Mouse (Mus musculus) WW6 (cell line): ENCODE measurements around the gene B9d1.

Source experiments
- DNase-seq: peaks from one replicate; pipeline ENCODE4 v3.0.0-alpha.2; 2013; ENCODE audit warnings: low read depth, low spot score

The B9d1 gene

DNA sequence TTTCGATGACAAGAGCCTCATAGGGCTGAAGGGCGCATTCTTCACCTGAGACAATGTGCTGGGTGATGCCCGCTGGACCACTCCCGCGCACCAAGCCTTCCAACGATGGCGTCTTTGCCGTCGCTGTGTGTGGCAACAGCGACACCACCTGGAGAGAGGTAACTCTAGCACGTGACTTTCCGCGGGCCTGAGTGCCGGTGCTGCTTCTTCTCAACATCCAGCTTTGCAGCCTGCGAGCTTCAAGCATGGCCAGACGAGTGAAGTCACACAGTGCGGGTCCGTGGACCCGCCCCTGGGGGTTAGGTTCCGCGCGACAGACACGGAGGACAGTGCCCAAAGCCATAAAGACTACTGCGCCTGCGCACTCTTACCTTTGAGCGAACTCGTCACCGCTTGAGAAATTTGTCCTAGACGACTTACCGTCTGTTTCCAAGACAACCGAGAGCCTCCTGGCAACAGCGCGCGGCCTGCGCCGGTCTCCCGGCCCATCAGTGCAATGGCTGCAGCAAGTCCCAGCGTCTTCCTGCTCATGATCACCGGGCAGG is at the start of gene B9d1:
B9d1 (plus strand) TSS at position 432 of the 545 bp plus-strand sequence.
- peak; percentile 98 for DNase-seq

DNA sequence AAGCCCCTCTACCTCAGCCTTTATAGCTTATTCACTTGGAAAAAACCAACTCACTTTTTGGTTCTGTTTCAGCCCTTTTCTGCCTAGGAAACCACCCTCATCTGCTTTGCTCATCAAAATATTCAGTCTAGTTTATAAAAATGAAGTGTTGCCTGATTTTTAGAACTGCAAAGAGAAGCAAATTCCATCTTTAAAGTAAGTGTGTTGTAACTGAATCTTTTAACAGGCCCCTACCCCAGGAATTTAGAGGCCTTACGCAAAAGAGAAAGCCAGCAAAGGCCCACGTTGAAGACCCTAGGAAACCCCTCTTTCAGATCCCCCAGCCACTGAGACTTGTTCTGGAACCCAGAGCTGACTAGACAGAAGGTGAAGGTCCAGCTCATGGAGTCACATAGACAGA is 40.9 kb upstream of the B9d1 start:
- no peak for DNase-seq

DNA sequence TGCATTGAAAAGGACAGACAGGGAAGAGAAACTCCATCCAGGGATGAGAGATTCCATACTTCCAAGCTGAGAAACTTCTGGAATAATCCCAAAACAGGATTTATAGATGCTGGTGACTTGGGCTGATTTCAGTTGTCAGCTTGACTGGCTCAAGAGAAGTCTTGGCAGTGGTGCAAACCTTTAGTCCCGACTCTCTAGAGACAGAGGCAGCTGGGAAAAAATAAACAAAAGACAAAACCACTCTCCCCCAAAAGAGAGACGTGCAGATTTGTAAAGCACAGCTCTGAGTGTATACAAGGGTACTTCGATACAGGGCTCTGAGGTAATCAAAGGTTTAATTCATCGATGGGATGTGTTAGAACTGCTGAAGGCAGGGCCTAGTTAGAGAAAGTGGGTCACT is 39.5 kb upstream of the B9d1 start:
- DNase-seq = no peak

DNA sequence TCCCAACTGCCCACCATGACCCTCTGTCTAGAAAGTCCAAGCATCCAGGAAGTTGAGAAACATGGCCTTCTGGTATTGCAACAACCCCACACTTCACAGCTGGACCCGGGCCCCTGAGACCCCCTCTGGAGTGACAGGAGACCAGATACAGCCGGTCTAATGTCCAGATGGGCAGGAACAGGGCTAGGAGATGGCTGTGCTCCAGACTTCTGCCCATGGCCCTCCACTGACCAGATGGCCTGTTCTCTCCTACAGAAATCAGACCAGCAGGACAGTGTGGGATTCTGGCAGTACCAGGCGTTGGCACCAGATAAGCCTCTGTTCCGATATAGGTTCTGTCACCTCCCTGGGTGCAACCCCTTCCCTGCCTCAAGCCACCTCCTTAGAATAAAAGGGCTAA is 36.4 kb upstream of the B9d1 start:
- no peak for DNase-seq

DNA sequence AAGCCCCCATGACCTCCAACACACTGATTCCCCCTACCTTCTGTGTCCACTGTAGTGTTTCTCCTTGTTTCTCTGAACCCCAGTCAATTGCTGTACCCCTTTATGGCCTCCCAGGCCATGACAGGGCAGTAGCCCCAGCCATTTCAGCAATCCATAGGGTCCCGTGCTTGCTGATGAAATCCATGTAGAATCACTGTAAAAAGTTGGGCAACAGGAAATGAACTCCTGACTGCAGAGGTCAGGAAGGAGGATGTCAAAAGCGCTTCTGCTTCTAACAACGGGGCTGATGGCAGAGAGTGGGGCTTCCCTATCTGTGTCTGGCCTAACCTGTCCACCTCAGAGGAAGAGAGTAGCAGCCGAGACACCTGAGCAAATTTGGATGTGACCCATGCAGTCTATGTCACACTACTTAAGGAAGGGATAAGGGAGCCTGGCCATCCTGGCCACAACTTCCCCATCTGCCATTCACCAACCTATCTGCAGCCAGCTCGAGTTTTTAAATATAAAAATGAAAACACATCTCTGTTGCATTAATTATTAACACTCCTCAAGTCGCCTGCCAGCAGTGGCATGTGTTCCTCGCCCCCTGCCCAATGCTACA is 35.5 kb upstream of the B9d1 start:
- no peak for DNase-seq

DNA sequence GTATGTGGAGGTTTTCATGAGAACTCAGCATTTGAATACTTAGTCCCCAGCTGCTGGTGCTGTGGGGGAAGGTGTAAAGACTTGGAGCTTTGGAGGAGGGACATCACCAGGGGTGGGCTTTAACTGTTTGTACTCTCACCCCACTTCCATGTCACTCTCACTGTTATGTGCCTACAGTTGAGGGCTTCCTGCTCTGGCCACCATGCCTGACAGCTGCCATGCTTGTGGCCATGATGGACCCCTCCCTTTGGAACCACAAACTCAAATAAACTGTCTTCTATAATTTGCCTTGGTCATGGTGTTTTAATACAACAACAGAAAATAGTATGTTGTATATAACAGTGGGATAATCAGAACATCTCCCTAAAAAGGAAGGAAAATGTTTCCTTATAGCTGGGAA is 34.1 kb upstream of the B9d1 start:
- DNase-seq = no peak

DNA sequence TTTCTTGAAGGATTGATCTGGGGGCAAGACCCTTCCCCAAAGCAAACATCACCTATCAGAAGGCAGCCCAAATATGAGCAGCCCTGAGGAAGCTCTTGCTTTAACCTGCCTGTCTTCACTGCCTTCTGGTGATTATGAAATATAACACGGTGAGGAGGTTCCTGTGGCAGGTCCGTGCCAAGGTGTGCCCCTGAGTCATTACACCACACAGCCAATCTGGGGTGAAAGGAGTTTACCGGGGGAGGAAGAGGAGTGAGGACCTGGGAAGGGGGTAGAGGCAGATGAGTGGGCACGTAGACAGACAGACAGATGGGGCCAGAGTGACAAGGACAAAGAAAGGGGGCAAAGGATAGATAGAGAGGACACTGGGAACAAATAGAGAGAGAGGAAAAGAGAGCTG is 31.3 kb upstream of the B9d1 start:
- no peak for DNase-seq

DNA sequence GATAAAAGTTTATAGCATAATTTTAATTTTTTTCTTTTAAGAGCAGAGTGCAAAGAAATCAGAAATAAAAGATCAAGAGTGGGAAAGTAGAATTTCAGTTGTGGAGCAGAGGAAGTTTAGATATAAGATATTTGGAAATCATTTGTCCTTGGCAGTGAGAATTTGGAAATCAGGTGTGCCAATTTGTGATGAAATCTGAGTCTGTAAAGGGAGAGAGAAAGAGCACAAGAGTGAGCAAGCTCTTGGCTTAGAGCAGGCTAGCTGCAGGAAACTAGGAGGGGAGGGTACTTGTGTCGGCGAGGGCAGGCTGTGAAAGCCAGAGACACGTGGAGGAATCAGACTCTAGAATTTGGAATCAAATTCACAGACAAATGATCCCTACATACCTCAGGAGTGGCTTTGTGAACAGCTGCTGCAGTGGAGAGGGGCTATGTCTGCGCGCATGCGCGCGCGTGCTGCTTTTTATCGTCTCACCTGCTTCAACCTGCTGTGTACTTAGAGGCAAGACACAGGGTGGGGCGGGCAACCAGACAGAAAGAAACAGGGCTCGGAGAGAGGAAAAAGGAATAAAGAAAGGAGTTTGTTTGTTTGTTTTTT is 28.1 kb upstream of the B9d1 start:
- DNase-seq = peak; percentile 53

DNA sequence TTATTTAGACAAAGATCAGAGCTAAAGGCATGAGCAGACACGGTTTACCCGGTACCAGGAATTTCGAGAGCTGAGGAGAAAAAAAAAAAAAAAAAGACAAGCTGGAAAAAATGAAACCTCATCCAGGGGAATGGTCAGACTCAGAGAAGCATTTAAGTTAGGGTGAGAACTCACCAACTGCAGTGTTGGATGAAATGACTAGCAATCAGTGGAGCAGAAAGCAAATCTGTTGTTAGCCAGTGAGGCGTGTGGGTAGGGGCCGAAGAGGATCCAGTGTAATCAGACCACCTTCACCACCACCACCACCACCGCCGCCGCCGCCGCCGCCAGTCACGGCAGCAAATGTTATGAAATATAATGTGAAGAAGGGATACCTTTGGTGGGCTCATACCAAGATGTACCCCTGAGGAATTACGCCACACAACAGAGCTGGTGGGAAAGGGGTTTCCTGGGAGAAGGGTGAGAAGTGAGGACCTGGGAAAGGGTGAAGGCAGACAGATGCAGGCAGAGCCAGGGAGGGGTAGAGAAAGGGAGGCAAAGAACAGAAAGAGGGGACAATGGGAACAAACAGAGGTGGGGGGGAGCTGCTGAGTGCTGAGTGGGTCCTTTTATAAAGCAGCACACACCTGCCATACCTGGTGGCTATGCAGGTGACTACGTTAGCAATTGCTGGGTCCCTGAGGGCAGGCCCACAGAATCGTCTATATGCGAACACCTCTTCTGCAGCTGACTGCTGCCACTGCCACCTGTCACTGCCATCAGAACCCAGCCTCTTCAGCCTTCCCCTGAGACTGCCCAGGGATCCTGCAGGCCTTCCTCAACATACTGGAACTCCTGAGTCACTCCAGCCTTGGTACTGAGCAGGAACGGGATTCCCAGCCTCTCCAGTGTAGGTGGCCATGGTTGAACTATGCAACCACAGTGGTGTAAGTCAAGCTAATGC is 27.1 kb upstream of the B9d1 start:
- no peak for DNase-seq

DNA sequence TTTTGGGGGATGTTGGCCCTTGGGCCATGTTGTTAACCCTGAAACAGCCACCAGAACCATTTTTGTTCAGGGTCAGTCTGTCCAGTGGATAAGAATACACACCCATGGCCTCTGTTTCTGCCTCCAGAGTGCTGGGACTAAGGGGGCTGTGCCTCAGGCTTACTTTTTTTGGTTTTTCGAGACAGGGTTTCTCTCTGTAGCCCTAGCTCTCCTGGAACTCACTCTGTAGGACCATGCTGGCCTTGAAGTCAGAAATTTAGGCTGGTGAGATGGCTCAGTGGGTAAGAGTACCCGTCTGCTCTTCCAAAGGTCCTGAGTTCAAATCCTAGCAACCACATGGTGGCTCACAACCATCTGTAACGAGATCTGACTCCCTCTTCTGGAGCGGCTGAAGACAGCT is 26.2 kb upstream of the B9d1 start:
- no peak for DNase-seq

DNA sequence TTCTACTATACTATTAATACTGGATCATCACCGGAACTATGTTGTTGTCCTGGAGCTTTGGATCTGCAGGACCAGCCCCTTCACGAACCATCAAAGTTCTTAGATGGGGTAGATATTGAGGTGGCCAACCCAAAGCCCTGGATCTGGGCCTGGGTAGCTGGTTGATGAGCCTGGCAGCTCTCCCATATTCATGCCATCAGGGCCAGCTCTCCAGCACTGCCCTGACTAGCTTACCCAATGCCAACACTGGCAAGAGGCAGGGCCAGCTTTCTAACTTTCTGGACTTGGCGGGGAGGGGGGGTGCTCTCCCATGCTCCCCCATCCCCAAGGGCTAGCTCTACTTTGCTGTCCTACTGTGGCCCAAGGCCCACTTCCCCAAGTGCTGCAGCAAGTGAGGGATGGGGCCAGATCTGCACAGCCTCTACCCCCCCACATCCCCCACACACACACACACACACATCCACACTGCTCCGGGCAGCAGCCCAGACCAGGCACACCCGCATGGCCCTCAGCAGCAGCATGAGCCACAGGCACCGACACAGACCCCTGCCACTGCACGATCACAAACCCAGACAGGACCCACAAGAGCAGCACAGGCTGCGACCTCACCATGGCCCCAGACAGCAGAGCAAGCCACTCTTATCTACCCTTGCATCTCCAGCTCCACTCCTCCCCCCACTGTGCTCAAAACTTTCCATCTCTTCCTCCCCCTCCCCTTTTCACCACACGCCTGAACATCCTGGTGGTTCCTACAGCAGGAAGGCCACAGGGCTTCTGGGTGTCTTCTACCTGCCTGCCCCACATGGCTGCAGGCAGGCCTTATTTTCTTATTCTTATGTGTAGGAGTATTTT is 23.5 kb upstream of the B9d1 start:
- DNase-seq = no peak

DNA sequence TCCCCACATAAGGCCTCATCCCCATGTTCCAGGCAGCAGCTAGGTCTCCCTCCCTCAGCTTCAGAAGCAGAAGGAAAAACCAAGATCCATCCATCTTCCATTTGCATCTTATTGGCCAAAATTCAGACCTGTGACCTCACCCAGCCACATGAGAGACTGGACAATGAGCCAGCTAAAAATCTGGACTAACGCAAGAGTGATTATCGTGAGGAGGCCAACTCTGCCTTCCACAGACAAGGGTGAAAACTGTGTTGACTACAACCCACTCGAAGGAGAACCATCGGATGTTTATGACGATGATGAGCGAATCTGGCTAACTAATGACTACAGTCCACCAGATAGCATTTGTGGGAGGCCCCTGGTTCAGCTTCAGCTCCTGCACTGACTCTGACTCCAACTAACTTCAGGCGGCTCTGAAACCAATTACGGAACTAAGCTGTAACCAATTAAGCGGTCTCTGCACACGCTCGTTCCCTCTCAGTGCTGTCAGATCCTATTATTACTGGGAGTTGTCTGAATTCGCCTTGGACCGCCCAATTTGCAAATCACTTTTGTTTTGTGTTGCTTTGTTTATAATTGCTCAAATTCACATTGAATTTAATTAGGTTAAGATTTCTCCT is 21.6 kb upstream of the B9d1 start:
- no peak for DNase-seq

DNA sequence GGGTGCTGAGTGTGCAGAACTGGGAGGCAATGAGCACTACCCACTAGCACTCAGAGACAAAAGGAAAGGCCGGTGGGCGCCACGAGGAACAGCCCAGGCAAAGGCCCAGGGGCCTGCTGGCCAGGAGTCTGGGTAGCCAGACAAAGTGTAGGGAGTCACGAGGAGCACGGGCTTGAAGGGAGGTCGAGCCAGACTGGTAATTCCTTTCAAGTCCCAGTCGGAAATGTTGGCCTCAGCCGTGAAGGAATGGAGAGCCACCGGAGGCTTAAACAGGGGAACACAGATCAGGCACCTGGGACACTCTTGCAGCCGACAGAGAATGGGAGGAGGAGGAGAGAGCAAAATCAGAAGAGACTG is 20.7 kb upstream of the B9d1 start:
- DNase-seq = no peak

DNA sequence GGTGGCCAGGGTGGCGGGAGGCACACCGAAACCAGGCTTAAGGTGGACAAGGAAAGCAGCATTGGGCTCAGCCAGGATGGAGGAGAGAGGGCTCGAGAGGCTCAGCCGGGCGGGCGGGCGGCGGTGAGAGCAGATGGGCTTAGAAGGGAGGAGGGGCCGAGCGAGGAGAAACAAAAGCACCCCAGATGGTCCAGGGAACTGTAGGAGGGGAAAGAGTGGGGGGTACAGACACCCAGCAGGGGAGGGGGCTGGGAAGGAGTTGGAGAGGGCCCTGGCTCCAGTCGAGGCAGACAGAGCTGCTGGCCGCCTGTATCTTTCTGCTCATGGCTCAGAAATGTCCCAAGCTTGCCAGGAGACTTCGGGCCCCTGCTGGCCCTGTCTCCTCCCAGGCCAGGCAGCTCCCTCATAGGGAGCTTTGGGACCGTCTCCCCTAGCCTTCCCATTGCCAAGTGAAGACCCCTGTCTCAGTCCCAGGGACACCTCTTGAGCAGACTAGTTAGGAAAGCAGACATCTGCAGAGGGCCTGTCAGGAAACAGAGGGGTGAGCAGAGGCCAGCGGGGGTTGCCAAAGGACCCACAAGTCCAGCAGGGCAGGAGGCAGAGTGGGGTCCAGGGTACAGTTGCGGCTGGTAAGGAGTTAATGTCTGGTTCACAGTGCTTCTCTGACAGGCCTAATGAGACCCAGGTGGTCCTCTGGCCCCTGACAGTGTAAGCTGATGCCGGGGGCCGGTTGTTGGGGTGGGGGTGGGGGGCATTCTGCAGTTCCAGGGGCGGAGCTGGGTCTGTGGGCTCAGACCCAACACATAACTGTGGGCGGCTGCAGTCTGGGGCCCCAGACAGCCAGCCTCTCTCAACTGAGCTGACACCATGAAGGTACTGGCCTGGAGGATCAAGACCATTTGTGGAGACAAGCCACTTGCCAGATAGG is 20.1 kb upstream of the B9d1 start, which contains the start of gene Mfap4:
Mfap4 (plus strand) TSS at position 819 of the 928 bp plus-strand sequence.
- DNase-seq = no peak

DNA sequence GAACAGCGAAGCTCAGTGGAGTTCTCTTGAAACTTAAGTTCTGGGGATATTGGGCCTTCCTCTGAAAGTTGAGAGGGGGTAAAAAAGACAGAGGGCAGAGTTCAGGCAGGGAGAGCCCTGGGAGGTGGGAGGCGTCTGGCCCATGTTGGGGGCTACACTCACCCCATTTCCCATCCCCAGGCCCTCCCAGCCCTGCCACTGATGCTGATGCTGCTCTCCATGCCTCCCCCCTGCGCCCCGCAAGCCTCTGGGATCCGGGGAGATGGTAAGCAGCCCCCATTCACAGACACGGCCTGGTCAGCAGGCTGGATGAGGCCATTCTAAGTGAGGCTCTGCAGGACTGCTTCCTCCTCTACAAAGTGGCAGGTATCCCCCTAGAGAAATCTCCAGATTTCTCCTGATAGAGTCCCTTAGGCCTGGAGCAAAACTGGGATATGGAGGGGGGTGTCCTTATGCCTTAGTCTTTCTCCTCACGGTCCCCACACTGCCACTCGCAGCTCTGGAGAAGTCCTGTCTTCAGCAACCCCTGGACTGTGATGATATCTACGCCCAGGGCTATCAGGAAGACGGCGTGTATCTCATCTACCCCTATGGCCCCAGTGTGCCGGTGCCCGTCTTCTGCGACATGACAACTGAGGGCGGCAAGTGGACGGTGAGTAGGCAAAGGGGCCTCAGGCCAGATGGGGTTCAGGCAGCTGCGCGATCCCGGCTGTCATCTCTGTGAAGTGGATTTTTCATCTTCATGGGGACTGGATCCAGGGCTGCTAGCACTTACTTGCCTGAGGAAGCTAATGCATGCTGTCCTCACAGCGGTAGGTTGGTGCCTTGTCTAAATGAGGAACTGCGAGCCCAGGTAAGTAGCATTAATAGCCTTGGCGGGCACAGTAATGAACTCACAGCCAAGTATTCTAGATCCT is 19.1 kb upstream of the B9d1 start:
- no peak for DNase-seq

DNA sequence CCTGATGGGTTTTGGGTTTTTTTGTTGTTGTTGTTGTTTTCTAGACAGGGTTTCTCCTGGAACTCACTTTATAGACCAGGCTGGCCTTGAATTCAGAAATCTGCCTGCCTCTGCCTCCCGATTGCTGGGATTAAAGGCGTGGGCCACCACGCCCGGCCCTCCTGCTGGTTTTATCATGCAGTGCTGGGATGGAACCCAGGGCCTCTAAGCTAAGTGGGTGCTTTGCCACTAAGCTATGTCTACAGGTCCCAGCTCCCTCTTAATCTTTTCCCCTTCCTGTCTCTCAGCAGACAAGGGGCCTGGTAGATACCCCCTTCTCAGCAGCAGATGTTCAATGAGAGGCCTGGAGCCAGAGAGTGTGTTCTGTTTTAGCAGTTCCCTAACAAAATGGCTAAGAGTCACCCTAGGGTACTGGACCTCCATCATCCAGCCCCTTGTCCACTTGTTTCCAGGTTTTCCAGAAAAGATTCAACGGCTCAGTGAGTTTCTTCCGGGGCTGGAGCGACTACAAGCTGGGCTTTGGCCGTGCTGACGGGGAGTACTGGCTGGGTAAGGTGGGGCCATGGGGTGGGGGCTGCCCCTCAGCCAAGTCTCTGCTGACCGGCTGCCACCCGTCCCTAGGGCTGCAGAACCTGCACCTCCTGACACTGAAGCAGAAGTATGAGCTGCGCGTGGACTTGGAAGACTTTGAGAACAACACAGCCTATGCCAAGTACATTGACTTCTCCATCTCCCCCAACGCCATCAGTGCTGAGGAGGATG is 18.3 kb upstream of the B9d1 start:
- no peak for DNase-seq

DNA sequence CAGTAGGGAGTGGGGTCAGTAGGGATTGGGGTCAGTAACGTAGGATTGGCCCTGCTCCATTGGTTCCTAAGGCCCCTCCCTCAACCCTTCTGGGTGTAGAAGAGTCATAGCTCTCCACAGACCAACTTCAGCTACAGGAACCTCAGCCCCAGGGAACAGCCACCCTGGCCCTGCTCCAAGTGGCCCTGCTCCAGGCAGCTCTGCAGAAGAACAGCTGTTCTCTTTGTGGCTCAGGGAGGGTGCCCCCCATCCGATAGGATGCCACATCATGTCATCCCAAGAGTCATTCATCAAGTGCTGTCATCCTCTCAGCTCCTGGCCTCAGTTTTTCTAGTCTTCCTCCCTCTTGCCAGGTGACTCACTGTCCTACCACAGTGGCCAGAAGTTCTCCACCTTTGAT is 17.5 kb upstream of the B9d1 start:
- DNase-seq = no peak

DNA sequence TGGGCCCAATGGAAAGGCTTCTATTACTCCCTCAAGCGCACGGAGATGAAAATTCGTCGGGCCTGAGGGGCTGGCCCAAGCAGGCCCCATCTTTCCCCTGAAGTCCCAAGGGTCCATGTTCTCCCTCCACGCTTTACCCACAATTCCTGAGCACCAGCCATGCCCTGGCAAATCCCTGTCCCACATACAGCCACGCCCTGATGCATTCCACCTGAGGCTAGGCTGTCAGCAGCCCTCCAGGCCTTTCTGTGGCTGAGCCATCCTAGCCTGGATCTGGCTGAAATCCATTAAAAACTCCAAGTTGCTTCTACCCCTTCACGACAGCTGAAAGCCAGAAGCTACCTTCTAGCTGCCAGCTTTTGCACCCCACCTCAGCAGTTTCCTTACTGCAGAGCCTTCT is 17.0 kb upstream of the B9d1 start:
- no peak for DNase-seq
